Mouse (Mus musculus) ES-Bruce4 (cell line): ENCODE measurements around the gene Slc25a38.

Source experiments
- CTCF ChIP-seq: IDR thresholded peaks from one replicate; pipeline ENCODE4 v1.8.1; 2011; ENCODE audit warnings: low read depth, low read length
- POLR2A ChIP-seq: IDR thresholded peaks from one replicate; pipeline ENCODE4 v1.8.1; 2011; ENCODE audit warnings: low read length; ENCODE audit not compliant: insufficient read depth

DNA sequence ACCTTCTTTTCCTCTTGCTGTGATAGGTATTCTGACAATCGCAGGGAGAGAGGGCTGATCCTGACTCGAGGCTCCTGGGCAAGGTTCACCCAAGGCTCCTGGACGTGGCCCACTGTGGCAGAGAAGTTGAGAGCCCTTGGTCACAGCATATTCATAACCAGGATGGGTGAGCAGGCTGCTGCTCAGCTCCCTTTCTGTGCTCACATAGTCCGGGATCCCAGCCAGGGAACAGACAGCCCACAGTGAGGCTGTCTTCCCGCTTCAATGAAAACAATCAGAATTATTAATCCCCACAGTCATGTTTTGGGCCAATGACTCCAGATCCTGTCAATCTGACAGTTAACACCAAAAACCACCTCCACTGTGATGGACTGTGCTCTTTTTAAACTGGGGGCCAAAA, 28.2 kb upstream of the Slc25a38 start:
- no peak for TF ChIP-seq CTCF
- TF ChIP-seq POLR2A, result no peak
